Mouse (Mus musculus) C2C12 (cell line): ENCODE measurements around the gene Ak1. TPM values are rescaled to one million over a fixed set of nuclear protein-coding genes. Genes with fewer than 3 reads are reported as not detected.

ENCODE experiments used
- H3K27me3 ChIP-seq: one replicate; pipeline ENCODE4 v1.6.1; 2011; ENCODE audit not compliant: control insufficient read depth, insufficient read depth, insufficient read length
- H3K36me3 ChIP-seq: one replicate; pipeline ENCODE4 v1.6.1; 2011; ENCODE audit not compliant: control insufficient read depth, insufficient read depth
- H3K4me3 ChIP-seq: one replicate; pipeline ENCODE4 v1.5.1; 2011; ENCODE audit warnings: mild to moderate bottlenecking, control low read depth; ENCODE audit not compliant: poor library complexity, insufficient read depth, severe bottlenecking
- H3K79me2 ChIP-seq: one replicate; pipeline ENCODE4 v1.6.1; 2011; ENCODE audit not compliant: control insufficient read depth, insufficient read depth
- H3K79me3 ChIP-seq: one replicate; pipeline ENCODE4 v1.6.1; 2011; ENCODE audit warnings: low read depth, control low read depth
- H3ac ChIP-seq: one replicate; pipeline ENCODE3; 2011; ENCODE audit warnings: low read depth; ENCODE audit not compliant: control insufficient read depth, insufficient read length
- CEBPB ChIP-seq: IDR thresholded peaks from one replicate; pipeline ENCODE4 v1.6.1; 2011; ENCODE audit warnings: low read depth, mild to moderate bottlenecking, control low read depth, moderate library complexity
- CTCF ChIP-seq: IDR thresholded peaks from one replicate; pipeline ENCODE4 v1.5.1; 2011; ENCODE audit not compliant: control insufficient read depth, insufficient read depth, insufficient read length
- FOSL1 ChIP-seq: IDR thresholded peaks from one replicate; pipeline ENCODE4 v1.8.0; 2011; ENCODE audit warnings: mild to moderate bottlenecking, low read length; ENCODE audit not compliant: poor library complexity, insufficient read depth, severe bottlenecking
- MAX ChIP-seq: IDR thresholded peaks from one replicate; pipeline ENCODE4 v1.6.1; 2011; ENCODE audit warnings: mild to moderate bottlenecking, control low read depth
- MYOD1 ChIP-seq: IDR thresholded peaks from one replicate; pipeline ENCODE4 v1.6.1; 2011; ENCODE audit warnings: low read depth; ENCODE audit not compliant: control insufficient read depth, insufficient read length
- MYOG ChIP-seq: IDR thresholded peaks from one replicate; pipeline ENCODE4 v1.6.1; 2011; ENCODE audit not compliant: control insufficient read depth, insufficient read length; ENCODE audit errors: extremely low read depth
- USF1 ChIP-seq: IDR thresholded peaks from one replicate; pipeline ENCODE4 v1.6.1; 2011; ENCODE audit warnings: low read depth, mild to moderate bottlenecking, control low read depth, moderate library complexity
- microRNA-seq: library from miRNA; unstranded; fragments of <30 nt; microRNA quantifications from one replicate; pipeline ENCODE4, GENCODE M21; 2019; ENCODE audit warnings: borderline microRNAs expressed
- polyA plus RNA-seq: library from polyadenylated mRNA; unstranded; fragments of >200 nt; fragmentation: generic; extraction: Trizol; gene quantifications from one replicate; pipeline ENCODE4 v1.2.1, GENCODE M21; 2012; ENCODE audit warnings: missing spikeins

Gene Ak1
- polyA plus RNA-seq, 1 experiment, result 184 TPM

GRCm38 (mm10) chr2:32680051-32680451 is 58.5 kb downstream of the Ak1 start:
- Histone ChIP-seq H3K79me3 (no peaks in the 10 kb centered on the region), H3K36me3 (peaks cover 32% of the 10 kb centered on the region), H3K4me3 (peak overlapping the region; percentile 12), H3K27me3 (no peaks in the 10 kb centered on the region), H3K79me2 (no peaks in the 10 kb centered on the region), H3ac (peak overlapping the region; percentile 34)
- no peak for TF ChIP-seq CTCF
- TF ChIP-seq USF1, result peak; percentile 11
- no peak for TF ChIP-seq FOSL1
- peak; percentile 52 for TF ChIP-seq MYOD1
- TF ChIP-seq MAX, result peak; percentile 98

DNA sequence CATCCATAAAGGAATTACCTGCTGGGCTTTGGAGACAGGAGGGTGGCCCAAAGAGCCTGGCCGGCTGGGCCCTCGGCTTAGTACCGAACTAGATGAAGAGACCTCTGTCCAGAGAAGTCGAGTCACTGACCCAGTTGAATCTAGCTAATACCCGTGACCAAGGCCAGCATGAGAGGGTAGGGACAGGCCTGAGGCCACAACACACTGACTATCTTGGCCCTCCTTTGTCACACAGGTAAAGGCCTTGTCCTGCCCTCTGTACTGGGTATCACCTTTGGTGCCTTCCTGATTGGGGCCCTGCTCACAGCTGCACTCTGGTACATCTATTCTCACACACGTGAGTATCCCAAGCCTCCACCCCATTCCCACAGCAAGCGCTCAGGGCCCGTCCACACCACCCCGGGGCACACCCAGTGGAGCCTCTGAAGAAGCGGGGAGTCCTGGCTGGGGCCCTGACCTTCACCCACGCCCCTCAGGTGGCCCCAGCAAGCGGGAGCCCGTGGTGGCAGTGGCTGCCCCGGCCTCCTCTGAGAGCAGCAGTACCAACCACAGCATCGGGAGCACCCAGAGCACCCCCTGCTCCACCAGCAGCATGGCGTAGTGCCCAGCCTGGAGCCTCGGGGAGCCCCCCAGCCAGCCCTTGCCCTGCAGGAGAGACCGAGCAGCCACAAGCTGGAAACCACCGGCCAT is 59.5 kb downstream of the Ak1 start:
- H3ac ChIP-seq, result no peak overlapping the region
- no peaks in the 10 kb centered on the region for H3K79me2 ChIP-seq
- no peaks in the 10 kb centered on the region for H3K27me3 ChIP-seq
- TF ChIP-seq FOSL1 (no peak), MYOD1 (no peak), CEBPB (no peak), MAX (no peak), USF1 (no peak), MYOG (no peak), CTCF (no peak)
- peaks cover 42% of the 10 kb centered on the region for H3K36me3 ChIP-seq
- no peak overlapping the region for H3K4me3 ChIP-seq
- H3K79me3 ChIP-seq, result no peaks in the 10 kb centered on the region

- TF ChIP-seq CEBPB (no peak), MYOD1 (no peak), FOSL1 (no peak), MAX (no peak), USF1 (no peak), MYOG (no peak), CTCF (no peak)
- no peaks in the 10 kb centered on the region for H3K79me2 ChIP-seq
- H3K36me3 ChIP-seq, result peaks cover 48% of the 10 kb centered on the region
- no peak overlapping the region for H3ac ChIP-seq
- H3K79me3 ChIP-seq, result no peaks in the 10 kb centered on the region
- no peaks in the 10 kb centered on the region for H3K27me3 ChIP-seq
- H3K4me3 ChIP-seq, result no peak overlapping the region
Measured at GRCm38 (mm10) chr2:32681754-32682153, 60.2 kb downstream of the Ak1 start.

GRCm38 (mm10) chr2:32682721-32683417 is 61.3 kb downstream of the Ak1 start:
- Histone ChIP-seq H3K79me2 (no peaks in the 10 kb centered on the region), H3K79me3 (no peaks in the 10 kb centered on the region), H3K4me3 (no peak overlapping the region), H3K36me3 (peaks cover 59% of the 10 kb centered on the region), H3ac (no peak overlapping the region), H3K27me3 (no peaks in the 10 kb centered on the region)
- TF ChIP-seq CTCF (no peak), MAX (no peak), MYOD1 (no peak), FOSL1 (no peak), CEBPB (no peak), MYOG (no peak), USF1 (no peak)

GRCm38 (mm10) chr2:32683701-32684100 is 62.1 kb downstream of the Ak1 start:
- TF ChIP-seq CEBPB (no peak), CTCF (no peak), MYOG (no peak), MYOD1 (no peak), USF1 (no peak), FOSL1 (no peak), MAX (no peak)
- no peaks in the 10 kb centered on the region for H3K27me3 ChIP-seq
- no peaks in the 10 kb centered on the region for H3K79me2 ChIP-seq
- H3K36me3 ChIP-seq, result peaks cover 67% of the 10 kb centered on the region
- no peaks in the 10 kb centered on the region for H3K79me3 ChIP-seq
- no peak overlapping the region for H3K4me3 ChIP-seq
- no peak overlapping the region for H3ac ChIP-seq

Small RNAs within 50 kb of the gene (microRNA-seq; reads per million reads assigned to microRNA genes)
- gene Gm47291 (not detected), gene Mir1954 (not detected)

Other genes with a start within 250 kb of the Ak1 start
- 104 TPM for gene 1110008P14Rik, start 239.8 kb upstream of the Ak1 start, polyA plus RNA-seq
- not detected for gene Lcn2, start 233.5 kb upstream of the Ak1 start, polyA plus RNA-seq
- gene Ptges2, start 225.9 kb upstream of the Ak1 start, polyA plus RNA-seq, result 39.1 TPM
- 3.2 TPM for gene Naif1, start 171.3 kb upstream of the Ak1 start, polyA plus RNA-seq
- 11.2 TPM for gene Slc25a25, start 170.3 kb upstream of the Ak1 start, polyA plus RNA-seq
- 2.4 TPM for gene Fam102a, start 86.4 kb upstream of the Ak1 start, polyA plus RNA-seq
- gene Dpm2, start 50.9 kb upstream of the Ak1 start, polyA plus RNA-seq, result 73.7 TPM
- gene Pip5kl1, start 47.0 kb upstream of the Ak1 start, polyA plus RNA-seq, result 0.05 TPM
- 0.04 TPM for gene 9430097D07Rik, start 46.1 kb upstream of the Ak1 start, polyA plus RNA-seq
- 82.3 TPM for gene St6galnac4, start 34.7 kb upstream of the Ak1 start, polyA plus RNA-seq
- 59.1 TPM for gene St6galnac6, start 22.0 kb upstream of the Ak1 start, polyA plus RNA-seq
- gene Eng, start 24.8 kb downstream of the Ak1 start, polyA plus RNA-seq, result 1.1 TPM
- 26.7 TPM for gene Fpgs, start 82.4 kb downstream of the Ak1 start, polyA plus RNA-seq
- gene Cdk9, start 91.3 kb downstream of the Ak1 start, polyA plus RNA-seq, result 112 TPM
- gene Sh2d3c, start 99.3 kb downstream of the Ak1 start, polyA plus RNA-seq, result 0.50 TPM
- not detected for gene 6330409D20Rik, start 119.3 kb downstream of the Ak1 start, polyA plus RNA-seq
- gene Tor2a, start 135.5 kb downstream of the Ak1 start, polyA plus RNA-seq, result 35.7 TPM
- 0.14 TPM for gene Ttc16, start 153.9 kb downstream of the Ak1 start, polyA plus RNA-seq
- 83.9 TPM for gene Ptrh1, start 154.0 kb downstream of the Ak1 start, polyA plus RNA-seq
- gene Cfap157, start 162.7 kb downstream of the Ak1 start, polyA plus RNA-seq, result 0.81 TPM
- gene Stxbp1, start 225.5 kb downstream of the Ak1 start, polyA plus RNA-seq, result 28.7 TPM